Mouse (Mus musculus) lung, postnatal 36 days (tissue): ENCODE results near the gene Lamc1.
A peak's percentile ranks its signal among the peaks of the same experiment; 100 is the strongest.
"Not testable (repeated sequence)": the region's sequence is repeated elsewhere in the genome, so short reads cannot be mapped to it uniquely, and the experiment has no call there.

Experiments used
- DNase-seq: peaks from one replicate; pipeline ENCODE4 v3.0.0; 2022; ENCODE audit warnings: mixed read lengths

Lamc1 gene

GRCm38 (mm10) chr1:153332444-153333295, at the start of gene Lamc1:
Gene Lamc1 (minus strand): TSS chr1:153332786.
- peak; percentile 94 for DNase-seq

- DNase-seq = no peak
These were observed 48.2 kb upstream of the Lamc1 start for GRCm38 (mm10) chr1:153380746-153381282.

- no peak for DNase-seq
These were observed 47.2 kb upstream of the Lamc1 start for GRCm38 (mm10) chr1:153379832-153380231.

GRCm38 (mm10) chr1:153378587-153378986, 46.0 kb upstream of the Lamc1 start:
- peak; percentile 78 for DNase-seq

GRCm38 (mm10) chr1:153376446-153376845, 43.9 kb upstream of the Lamc1 start:
- no peak for DNase-seq

- DNase-seq = no peak
These were observed 41.5 kb upstream of the Lamc1 start for GRCm38 (mm10) chr1:153374136-153374535.

- no peak for DNase-seq
These were observed 39.3 kb upstream of the Lamc1 start for GRCm38 (mm10) chr1:153371846-153372245.

GRCm38 (mm10) chr1:153369011-153369410, 36.4 kb upstream of the Lamc1 start:
- no peak for DNase-seq

- DNase-seq = peak; percentile 69
These were observed 34.5 kb upstream of the Lamc1 start for GRCm38 (mm10) chr1:153367048-153367447.

- no peak for DNase-seq
These were observed 29.3 kb upstream of the Lamc1 start for GRCm38 (mm10) chr1:153361926-153362325.

- DNase-seq = no peak
These were observed 28.0 kb upstream of the Lamc1 start for GRCm38 (mm10) chr1:153360556-153360955.

- DNase-seq = no peak
These were observed 24.6 kb upstream of the Lamc1 start for GRCm38 (mm10) chr1:153357218-153357617.

GRCm38 (mm10) chr1:153354466-153354865, 21.9 kb upstream of the Lamc1 start:
- DNase-seq = peak; percentile 73

- DNase-seq = peak; percentile 49
These were observed 21.3 kb upstream of the Lamc1 start for GRCm38 (mm10) chr1:153353736-153354430.

- peak; percentile 82 for DNase-seq
These were observed 18.4 kb upstream of the Lamc1 start for GRCm38 (mm10) chr1:153351034-153351433.

- DNase-seq = no peak
These were observed 15.1 kb upstream of the Lamc1 start for GRCm38 (mm10) chr1:153347726-153348125.

GRCm38 (mm10) chr1:153347040-153347439, 14.5 kb upstream of the Lamc1 start:
- DNase-seq = no peak

- no peak for DNase-seq
These were observed 13.2 kb upstream of the Lamc1 start for GRCm38 (mm10) chr1:153345699-153346291.

GRCm38 (mm10) chr1:153345002-153345401, 12.4 kb upstream of the Lamc1 start:
- DNase-seq = no peak

GRCm38 (mm10) chr1:153335451-153335850, 2.9 kb upstream of the Lamc1 start:
- not testable (repeated sequence) for DNase-seq

- peak; percentile 61 for DNase-seq
These were observed 923 bp upstream of the Lamc1 start for GRCm38 (mm10) chr1:153333296-153334121.

GRCm38 (mm10) chr1:153331796-153332443, 666 bp downstream of the Lamc1 start:
- peak; percentile 79 for DNase-seq
